Mouse (Mus musculus) neural tube, embryonic 13.5 days (tissue): ENCODE measurements around the gene Fam171a2. TPM values are rescaled to one million over a fixed set of nuclear protein-coding genes. Genes with fewer than 3 reads are reported as not detected.

Experiments
- ATAC-seq: fragments of 200-750 bp; cut with Nextera tagmentation; 2 replicates; pipeline ENCODE4 v1.8.0; 2017; ENCODE audit warnings: low read depth, mild to moderate bottlenecking, moderate TSS enrichment, moderate library complexity
- H3K27ac ChIP-seq: fragments of 300-500 bp; sonication (generic); replicated peaks from 2 replicates; pipeline ENCODE4 v1.5.1; 2015; ENCODE audit warnings: moderate library complexity, mild to moderate bottlenecking, inconsistent platforms
- H3K27me3 ChIP-seq: fragments of 300-500 bp; sonication (generic); 2 replicates; pipeline ENCODE4 v1.6.1; 2015; ENCODE audit warnings: mild to moderate bottlenecking, inconsistent platforms
- H3K36me3 ChIP-seq: fragments of 300-500 bp; sonication (generic); 2 replicates; pipeline ENCODE4 v1.6.1; 2015; ENCODE audit warnings: mild to moderate bottlenecking, inconsistent platforms
- H3K4me1 ChIP-seq: fragments of 300-500 bp; sonication (generic); replicated peaks from 2 replicates; pipeline ENCODE4 v1.6.1; 2015; ENCODE audit warnings: inconsistent platforms
- H3K4me2 ChIP-seq: fragments of 300-500 bp; sonication (generic); 2 replicates; pipeline ENCODE4 v1.6.1; 2015; ENCODE audit warnings: inconsistent platforms, mild to moderate bottlenecking, moderate library complexity
- H3K4me3 ChIP-seq: fragments of 300-500 bp; sonication (generic); 2 replicates; pipeline ENCODE4 v1.5.1; 2015; ENCODE audit warnings: mild to moderate bottlenecking, inconsistent platforms
- H3K9ac ChIP-seq: fragments of 300-500 bp; sonication (generic); 2 replicates; pipeline ENCODE4 v1.6.1; 2015; ENCODE audit warnings: moderate library complexity, mild to moderate bottlenecking, inconsistent platforms
- H3K9me3 ChIP-seq: fragments of 300-500 bp; sonication (generic); 2 replicates; pipeline ENCODE4 v1.6.1; 2016; ENCODE audit warnings: inconsistent platforms
- WGBS: fragments of 180-500 bp; shearing (Covaris S2); methylation state at CpG from one replicate; pipeline ENCODE4 v1.1.7; 2015; 5-methylcytosine and 5-hydroxymethylcytosine counted together
- polyA plus RNA-seq: library from polyadenylated mRNA; unstranded; fragments of >200 nt; fragmentation: Nextera tagmentation; extraction: Ambion mirVana; gene quantifications from 2 replicates; pipeline ENCODE4 v1.2.1, GENCODE M21; 2015

Fam171a2 gene
- 20.3 and 21.6 TPM in 2 replicates for polyA plus RNA-seq

DNA sequence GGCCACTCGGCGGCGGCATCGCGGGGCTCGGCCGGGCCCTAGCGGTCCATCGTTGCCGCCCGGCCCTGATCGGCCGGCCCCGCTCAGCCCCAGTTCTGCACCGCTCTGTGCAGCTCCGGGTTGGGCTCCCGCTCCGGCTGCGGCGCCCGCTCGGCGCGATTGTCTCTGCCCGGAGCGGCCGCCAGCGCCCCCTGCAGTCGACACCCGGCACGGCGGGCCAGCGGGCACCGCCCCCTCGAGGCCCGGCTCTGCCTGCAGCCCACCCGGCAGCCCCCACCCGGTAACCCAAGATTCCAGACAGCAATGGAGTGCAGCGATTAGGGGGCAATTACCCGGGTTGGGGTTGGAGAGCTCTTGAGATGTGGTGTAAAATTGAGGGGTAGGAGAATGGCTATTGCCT lies at the start of gene Fam171a2:
Fam171a2 (minus strand) TSS at position 186 of the 400 bp plus-strand sequence.
- ATAC-seq = peak; percentile 84
- H3K9me3 ChIP-seq = no peaks in the 10 kb centered on the region
- peak within 1 kb of the TSS; percentile 91 for H3K27ac ChIP-seq
- H3K4me3 ChIP-seq = peak within 1 kb of the TSS; percentile 74
- WGBS = 0% methylated on average over 29 of the region's 40 CpGs
- H3K27me3 ChIP-seq = peaks cover 34% of the 10 kb centered on the region
- H3K4me2 ChIP-seq = peak within 1 kb of the TSS; percentile 92
- H3K36me3 ChIP-seq = peaks cover 13% of the 10 kb centered on the region
- H3K4me1 ChIP-seq = peaks cover 44% of the 10 kb centered on the region
- H3K9ac ChIP-seq = peak within 1 kb of the TSS; percentile 96

DNA sequence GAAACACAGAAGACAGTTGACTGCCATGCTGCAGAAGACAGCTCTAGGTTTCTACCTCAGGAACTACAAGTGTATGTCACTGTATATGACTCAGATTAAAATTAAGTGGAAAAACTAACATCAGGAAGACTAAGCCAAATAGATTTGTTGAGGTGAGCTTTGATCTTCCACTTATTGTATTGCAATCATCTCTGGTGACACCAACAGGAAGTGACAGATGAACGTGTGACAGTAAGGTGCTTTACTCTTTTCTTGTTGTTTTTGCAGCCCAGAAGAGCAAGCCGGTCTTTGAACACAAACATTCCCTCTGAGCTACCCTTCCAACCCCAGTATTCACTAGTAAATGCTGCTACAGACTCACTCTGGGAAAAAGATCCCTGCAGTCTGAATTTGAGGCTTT lies 49.2 kb upstream of the Fam171a2 start:
- Histone ChIP-seq H3K9me3 (no peaks in the 10 kb centered on the region), H3K27ac (no peak overlapping the region), H3K27me3 (no peaks in the 10 kb centered on the region), H3K4me1 (no peaks in the 10 kb centered on the region), H3K4me3 (no peak overlapping the region), H3K4me2 (no peak overlapping the region), H3K36me3 (peaks cover 64% of the 10 kb centered on the region), H3K9ac (no peak overlapping the region)
- 82% methylated on average over 2 of the region's 2 CpGs for WGBS
- ATAC-seq = no peak

DNA sequence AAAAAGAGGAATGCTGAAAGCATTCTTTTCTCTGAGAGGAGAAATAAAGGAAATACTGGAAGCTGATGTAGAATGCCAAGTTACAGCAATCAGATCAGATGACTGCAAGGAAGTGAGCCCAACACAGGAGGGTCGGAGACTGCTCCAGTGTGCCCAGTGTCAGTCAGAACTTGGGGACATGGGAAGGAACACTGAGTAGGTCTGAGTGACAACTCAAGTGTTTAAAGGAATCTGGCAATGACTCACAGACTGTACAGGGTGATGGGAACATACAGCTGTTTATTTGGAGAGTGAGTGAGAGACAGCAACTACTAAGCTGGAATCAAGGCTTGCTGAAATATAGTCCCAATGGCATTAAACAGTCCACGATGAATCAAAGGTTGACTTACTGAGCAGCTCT lies 48.7 kb upstream of the Fam171a2 start:
- Histone ChIP-seq H3K36me3 (peaks cover 69% of the 10 kb centered on the region), H3K9ac (no peak overlapping the region), H3K4me3 (no peak overlapping the region), H3K27ac (no peak overlapping the region), H3K9me3 (no peaks in the 10 kb centered on the region), H3K4me2 (no peak overlapping the region), H3K4me1 (no peaks in the 10 kb centered on the region), H3K27me3 (no peaks in the 10 kb centered on the region)
- 91% methylated on average over 2 of the region's 2 CpGs for WGBS
- no peak for ATAC-seq

DNA sequence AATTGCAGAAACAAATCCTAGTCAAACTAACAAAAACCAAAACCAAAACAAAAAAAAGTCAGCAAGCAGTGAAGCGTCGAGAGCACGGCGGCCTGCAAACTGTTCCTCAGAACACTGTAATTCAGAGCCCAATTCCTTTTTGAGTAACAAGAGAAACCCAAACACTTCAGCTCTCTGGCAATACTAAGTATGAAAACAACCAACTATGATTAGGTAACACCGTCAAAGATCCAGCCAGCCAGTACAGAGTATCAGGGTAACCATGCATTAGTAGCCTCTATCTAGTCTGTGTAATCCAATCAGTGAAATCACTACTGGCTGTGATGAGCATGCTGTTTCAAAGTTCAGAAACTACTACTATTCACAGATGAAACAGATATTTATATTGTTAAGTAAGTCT lies 48.3 kb upstream of the Fam171a2 start:
- ATAC-seq = no peak
- Histone ChIP-seq H3K36me3 (peaks cover 68% of the 10 kb centered on the region), H3K27me3 (no peaks in the 10 kb centered on the region), H3K9me3 (no peaks in the 10 kb centered on the region), H3K4me3 (no peak overlapping the region), H3K4me1 (no peaks in the 10 kb centered on the region), H3K4me2 (no peak overlapping the region), H3K27ac (no peak overlapping the region), H3K9ac (no peak overlapping the region)
- 97% methylated on average over 5 of the region's 5 CpGs for WGBS

DNA sequence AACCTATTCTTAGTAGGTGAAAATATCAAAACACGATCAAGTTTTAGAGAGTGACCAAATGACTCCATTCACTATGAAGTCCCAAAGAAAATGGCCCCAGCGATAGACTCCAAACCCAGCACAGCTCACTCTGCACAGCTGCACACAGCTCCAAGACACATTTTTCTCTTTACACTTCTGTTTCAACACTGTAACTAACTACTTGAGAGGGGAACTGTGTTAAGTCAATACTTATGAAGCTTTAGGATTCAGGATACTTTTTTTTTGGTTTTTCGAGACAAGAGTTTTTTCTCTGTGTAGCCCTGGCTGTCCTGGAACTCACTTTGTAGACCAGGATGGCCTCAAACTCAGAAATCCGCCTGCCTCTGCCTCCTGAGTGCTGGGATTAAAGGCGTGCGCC lies 47.6 kb upstream of the Fam171a2 start:
- peaks cover 62% of the 10 kb centered on the region for H3K36me3 ChIP-seq
- H3K27ac ChIP-seq = no peak overlapping the region
- no peaks in the 10 kb centered on the region for H3K4me1 ChIP-seq
- no peak overlapping the region for H3K4me3 ChIP-seq
- H3K9me3 ChIP-seq = no peaks in the 10 kb centered on the region
- H3K4me2 ChIP-seq = no peak overlapping the region
- no peak for ATAC-seq
- no peaks in the 10 kb centered on the region for H3K27me3 ChIP-seq
- 95% methylated on average over 6 of the region's 6 CpGs for WGBS
- no peak overlapping the region for H3K9ac ChIP-seq

DNA sequence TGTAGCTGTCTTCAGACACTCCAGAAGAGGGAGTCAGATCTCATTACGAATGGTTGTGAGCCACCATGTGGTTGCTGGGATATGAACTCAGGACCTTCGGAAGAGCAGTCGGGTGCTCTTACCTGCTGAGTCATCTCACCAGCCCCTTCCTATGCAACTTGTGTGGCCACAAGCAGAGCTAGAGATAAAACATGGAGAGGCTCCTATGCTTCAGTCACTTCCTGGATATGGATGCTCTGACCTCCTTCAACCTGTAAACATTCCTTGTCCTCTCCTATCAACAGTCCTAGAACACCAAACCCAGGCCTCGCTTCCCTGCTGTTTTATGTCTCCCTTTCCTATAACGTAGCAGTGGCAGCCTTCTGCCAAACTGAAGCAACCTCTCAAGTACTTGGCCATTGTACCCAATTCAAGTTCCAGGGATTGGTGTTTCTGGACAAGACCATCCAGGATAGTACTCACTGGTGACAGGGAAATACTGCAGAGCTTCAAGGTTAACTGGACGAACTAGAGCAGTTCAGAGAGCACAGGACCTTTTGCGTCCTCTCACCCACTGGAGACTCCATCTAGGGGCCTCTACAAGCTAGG lies 46.7 kb upstream of the Fam171a2 start:
- no peak for ATAC-seq
- Histone ChIP-seq H3K27me3 (no peaks in the 10 kb centered on the region), H3K27ac (no peak overlapping the region), H3K36me3 (peaks cover 54% of the 10 kb centered on the region), H3K9ac (no peak overlapping the region), H3K4me1 (no peaks in the 10 kb centered on the region), H3K4me3 (no peak overlapping the region), H3K9me3 (no peaks in the 10 kb centered on the region), H3K4me2 (no peak overlapping the region)
- 82% methylated on average over 7 of the region's 7 CpGs for WGBS

DNA sequence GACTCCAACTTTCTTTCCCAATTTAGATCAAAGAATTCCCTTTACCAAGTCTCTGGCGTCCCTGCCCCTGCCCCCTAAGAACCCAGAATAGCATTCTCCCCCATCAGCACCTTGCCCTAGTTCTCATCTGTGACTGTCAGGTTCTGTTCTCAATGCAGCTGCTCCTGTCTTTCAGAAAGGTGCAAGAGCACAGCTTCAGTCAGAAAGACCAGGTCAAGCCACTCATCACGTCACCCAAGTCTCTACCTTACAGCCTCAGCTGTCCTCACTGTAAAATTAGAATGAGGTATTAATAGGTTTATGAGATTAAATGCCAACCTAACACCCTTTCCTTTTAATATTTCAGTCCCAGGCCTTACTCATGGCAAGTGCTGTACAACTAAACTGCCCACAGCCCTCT lies 45.8 kb upstream of the Fam171a2 start:
- H3K9me3 ChIP-seq = no peaks in the 10 kb centered on the region
- H3K36me3 ChIP-seq = peaks cover 50% of the 10 kb centered on the region
- 88% methylated on average over 2 of the region's 2 CpGs for WGBS
- H3K4me3 ChIP-seq = no peak overlapping the region
- ATAC-seq = no peak
- no peak overlapping the region for H3K27ac ChIP-seq
- no peaks in the 10 kb centered on the region for H3K4me1 ChIP-seq
- H3K9ac ChIP-seq = no peak overlapping the region
- no peaks in the 10 kb centered on the region for H3K27me3 ChIP-seq
- H3K4me2 ChIP-seq = no peak overlapping the region

DNA sequence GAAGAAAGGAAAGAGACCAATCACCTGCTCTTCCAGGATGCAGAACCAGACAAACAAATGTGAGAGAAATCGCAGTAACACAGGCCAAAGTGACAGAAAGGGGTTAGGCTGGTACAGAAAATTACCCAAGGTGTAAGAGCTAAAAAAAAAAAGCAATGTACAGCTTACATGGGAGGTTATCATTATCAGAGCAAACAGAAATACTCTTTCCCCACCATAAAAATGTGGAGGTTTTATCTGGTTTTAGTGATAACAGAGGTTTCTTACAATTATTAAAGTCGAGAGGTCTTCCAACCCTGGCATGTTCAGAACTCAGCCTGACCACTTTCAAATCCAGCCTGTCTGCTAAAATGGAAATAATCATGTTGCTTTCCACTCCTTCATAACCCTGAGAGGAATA lies 40.4 kb upstream of the Fam171a2 start:
- Histone ChIP-seq H3K4me2 (no peak overlapping the region), H3K9me3 (no peaks in the 10 kb centered on the region), H3K27me3 (no peaks in the 10 kb centered on the region), H3K9ac (no peak overlapping the region), H3K36me3 (peaks cover 55% of the 10 kb centered on the region), H3K27ac (no peak overlapping the region), H3K4me1 (no peaks in the 10 kb centered on the region), H3K4me3 (no peak overlapping the region)
- 84% methylated on average over 2 of the region's 2 CpGs for WGBS
- ATAC-seq = no peak

DNA sequence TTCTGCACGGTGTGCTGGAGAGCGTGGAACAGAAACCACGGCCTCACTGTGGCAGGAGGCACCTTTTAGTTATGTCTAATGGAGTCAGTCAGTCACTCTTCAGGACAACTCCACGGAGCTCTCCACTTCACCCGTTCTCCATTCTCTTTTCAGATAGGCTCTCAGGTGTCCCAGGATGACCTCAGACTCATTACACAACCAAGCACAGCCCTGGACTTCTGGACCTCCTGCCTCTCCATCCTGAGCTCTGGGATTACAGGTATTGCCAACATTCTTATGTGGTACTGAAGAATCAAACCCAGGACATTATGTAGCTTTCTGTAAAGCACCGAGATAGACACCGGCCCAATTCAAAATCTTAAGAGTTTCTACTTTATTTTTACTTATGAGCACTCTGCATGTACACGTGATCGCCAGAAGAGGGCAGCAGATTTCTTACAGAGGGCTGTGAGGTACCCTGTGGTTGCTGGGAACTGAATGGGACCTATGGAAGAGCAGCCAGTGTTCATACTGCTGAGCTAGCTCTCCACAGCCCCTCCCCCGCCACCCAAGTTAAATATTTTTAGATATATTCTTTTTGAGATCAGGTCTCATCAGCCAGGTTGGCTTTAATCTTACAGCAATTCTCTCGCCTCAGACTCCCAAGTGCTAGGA lies 39.4 kb upstream of the Fam171a2 start:
- Histone ChIP-seq H3K9me3 (no peaks in the 10 kb centered on the region), H3K4me1 (no peaks in the 10 kb centered on the region), H3K4me3 (no peak overlapping the region), H3K27ac (no peak overlapping the region), H3K27me3 (no peaks in the 10 kb centered on the region), H3K4me2 (no peak overlapping the region), H3K9ac (no peak overlapping the region), H3K36me3 (peaks cover 56% of the 10 kb centered on the region)
- WGBS = 70% methylated on average over 11 of the region's 11 CpGs
- peak; percentile 83 for ATAC-seq

DNA sequence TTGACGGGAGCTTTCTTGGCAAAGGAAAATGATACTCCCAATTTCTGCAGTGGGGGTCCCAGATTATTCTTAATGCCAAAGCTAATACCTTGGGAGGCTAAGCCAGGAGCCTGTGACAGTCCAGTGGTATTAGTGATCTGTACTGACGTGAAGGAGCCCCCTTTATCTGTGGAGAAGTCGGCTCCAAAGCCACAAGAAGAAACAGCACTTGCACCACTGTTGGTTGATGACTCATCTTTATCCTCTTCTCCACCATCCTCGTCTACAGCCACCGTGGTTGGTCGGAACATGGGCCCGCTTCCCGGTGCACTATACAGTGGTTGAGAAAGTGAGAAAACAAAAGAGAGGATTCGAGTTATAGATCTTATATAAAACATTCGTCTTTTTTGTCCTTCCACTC lies 34.3 kb upstream of the Fam171a2 start:
- H3K4me1 ChIP-seq = no peaks in the 10 kb centered on the region
- no peak overlapping the region for H3K4me3 ChIP-seq
- H3K27ac ChIP-seq = no peak overlapping the region
- H3K9me3 ChIP-seq = no peaks in the 10 kb centered on the region
- no peaks in the 10 kb centered on the region for H3K27me3 ChIP-seq
- ATAC-seq = no peak
- no peak overlapping the region for H3K9ac ChIP-seq
- peaks cover 87% of the 10 kb centered on the region for H3K36me3 ChIP-seq
- 95% methylated on average over 10 of the region's 10 CpGs for WGBS
- no peak overlapping the region for H3K4me2 ChIP-seq

DNA sequence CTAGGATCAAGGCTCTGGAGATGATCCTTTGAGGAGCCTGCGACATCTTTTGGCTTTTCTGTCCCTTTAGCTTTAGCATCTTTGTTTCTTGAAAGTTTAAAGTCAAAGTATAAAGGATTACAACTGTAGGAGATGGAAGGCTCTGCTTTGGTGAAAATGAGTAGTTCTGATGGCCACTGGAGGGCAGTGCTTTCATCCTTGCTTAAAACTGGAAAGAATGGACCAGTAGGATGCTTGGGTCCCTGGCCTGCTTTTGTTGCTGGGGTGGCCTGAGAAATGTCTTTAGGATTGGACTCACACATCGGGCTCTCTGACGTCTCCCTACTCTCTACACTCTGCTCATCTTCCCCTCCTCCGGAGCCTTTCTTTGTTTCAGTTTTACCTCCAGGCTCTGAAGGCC lies 33.4 kb upstream of the Fam171a2 start:
- H3K27ac ChIP-seq = no peak overlapping the region
- H3K4me2 ChIP-seq = no peak overlapping the region
- ATAC-seq = no peak
- 88% methylated on average over 4 of the region's 4 CpGs for WGBS
- H3K4me1 ChIP-seq = no peaks in the 10 kb centered on the region
- no peak overlapping the region for H3K4me3 ChIP-seq
- no peaks in the 10 kb centered on the region for H3K9me3 ChIP-seq
- no peaks in the 10 kb centered on the region for H3K27me3 ChIP-seq
- H3K9ac ChIP-seq = no peak overlapping the region
- H3K36me3 ChIP-seq = peaks cover 85% of the 10 kb centered on the region

DNA sequence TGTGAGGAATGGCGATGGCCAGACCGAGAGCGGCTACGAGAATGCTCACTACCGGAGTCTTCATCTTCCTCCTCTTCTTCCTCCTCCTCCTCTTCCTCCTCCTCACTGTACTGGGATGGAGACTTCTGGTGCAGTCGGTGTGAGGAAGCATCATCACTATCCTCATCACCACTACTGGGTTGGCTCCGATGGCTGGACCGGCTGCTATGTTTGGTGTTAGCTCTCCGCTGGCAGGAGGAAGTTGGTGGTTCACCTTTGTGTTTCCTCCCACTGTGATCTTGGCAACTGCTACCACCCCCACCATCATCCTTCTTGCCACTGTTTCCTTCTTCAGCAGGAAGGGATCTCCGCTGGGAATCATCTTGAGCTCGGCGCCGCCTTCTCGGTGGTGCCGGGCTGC lies 32.6 kb upstream of the Fam171a2 start:
- no peak for ATAC-seq
- no peaks in the 10 kb centered on the region for H3K4me1 ChIP-seq
- no peaks in the 10 kb centered on the region for H3K27me3 ChIP-seq
- no peaks in the 10 kb centered on the region for H3K9me3 ChIP-seq
- no peak overlapping the region for H3K4me3 ChIP-seq
- H3K36me3 ChIP-seq = peaks cover 85% of the 10 kb centered on the region
- no peak overlapping the region for H3K4me2 ChIP-seq
- no peak overlapping the region for H3K9ac ChIP-seq
- no peak overlapping the region for H3K27ac ChIP-seq
- WGBS = 98% methylated on average over 15 of the region's 15 CpGs

DNA sequence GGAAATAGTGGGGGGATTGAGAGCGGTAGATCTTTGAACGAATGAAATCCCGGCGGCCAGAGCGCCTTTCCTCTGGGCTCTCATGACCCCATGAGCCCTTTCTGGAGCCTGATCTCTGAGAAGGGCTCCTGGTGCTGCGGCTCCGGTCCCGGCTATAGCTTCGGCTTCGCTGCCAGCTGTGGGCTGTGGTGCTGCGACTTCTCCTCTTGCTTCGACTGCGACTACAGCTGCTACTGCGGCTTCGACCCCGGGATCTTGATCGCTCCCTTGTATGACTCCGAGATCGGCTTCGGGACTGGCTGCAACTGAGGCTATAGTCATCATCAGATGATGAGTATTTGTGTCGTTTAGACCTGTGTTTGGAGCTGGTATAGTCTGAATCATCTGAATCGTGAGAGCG lies 32.1 kb upstream of the Fam171a2 start:
- H3K4me3 ChIP-seq = no peak overlapping the region
- peaks cover 84% of the 10 kb centered on the region for H3K36me3 ChIP-seq
- H3K27me3 ChIP-seq = no peaks in the 10 kb centered on the region
- no peaks in the 10 kb centered on the region for H3K4me1 ChIP-seq
- H3K9me3 ChIP-seq = no peaks in the 10 kb centered on the region
- no peak for ATAC-seq
- no peak overlapping the region for H3K27ac ChIP-seq
- no peak overlapping the region for H3K4me2 ChIP-seq
- 96% methylated on average over 23 of the region's 23 CpGs for WGBS
- no peak overlapping the region for H3K9ac ChIP-seq
